Mouse (Mus musculus): Measurements from ENCODE around the gene Afg3l1. TPM values are rescaled to one million over a fixed set of nuclear protein-coding genes. Genes with fewer than 3 reads are reported as not detected.
"Not testable (repeated sequence)": the region's sequence is repeated elsewhere in the genome, so short reads cannot be mapped to it uniquely, and the experiment has no call there.

The Afg3l1 gene
- polyA plus RNA-seq, 1 experiment from 2014 or later, result 53.6 TPM

GRCm38 (mm10) chr8:123441788-123442187 is 35.9 kb upstream of the Afg3l1 start:
- no peak for ATAC-seq (ENCODE audit: low read depth)
- Histone ChIP-seq H3K27me3 (ENCODE audit: control insufficient read depth, insufficient read depth, low read depth, low read length) (no peaks in the 10 kb centered on the region), H3K9ac (ENCODE audit: low read length) (no peak overlapping the region), H3K4me2 (ENCODE audit: low read depth, low read length) (no peak overlapping the region), H3K4me1 (replicated peaks; ENCODE audit: control insufficient read depth, insufficient read depth, low read length) (no peaks in the 10 kb centered on the region), H3K27ac (ENCODE audit: low read length) (no peak overlapping the region), H3K36me3 (ENCODE audit: control insufficient read depth, insufficient read depth, low read length) (no peaks in the 10 kb centered on the region), H3K4me3 (ENCODE audit: low read length) (no peak overlapping the region), H3K9me3 (ENCODE audit: control insufficient read depth, low read length) (no peaks in the 10 kb centered on the region)
- WGBS, result 89% methylated on average over 2 of the region's 2 CpGs

- peak overlapping the region; percentile 72; the same call in 1 of the 2 replicates for H3K4me2 ChIP-seq (ENCODE audit: low read depth, low read length)
- H3K4me3 ChIP-seq (ENCODE audit: low read length), result peak overlapping the region; percentile 75; the same call in 1 of the 2 replicates
- no peaks in the 10 kb centered on the region for H3K27me3 ChIP-seq (ENCODE audit: control insufficient read depth, insufficient read depth, low read depth, low read length)
- WGBS, result 79% methylated on average over 5 of the region's 5 CpGs
- no peaks in the 10 kb centered on the region for H3K4me1 ChIP-seq (replicated peaks; ENCODE audit: control insufficient read depth, insufficient read depth, low read length)
- no peaks in the 10 kb centered on the region for H3K9me3 ChIP-seq (ENCODE audit: control insufficient read depth, low read length)
- no peak overlapping the region for H3K27ac ChIP-seq (ENCODE audit: low read length)
- ATAC-seq (ENCODE audit: low read depth), result no peak
- H3K36me3 ChIP-seq (ENCODE audit: control insufficient read depth, insufficient read depth, low read length), result no peaks in the 10 kb centered on the region
- no peak overlapping the region for H3K9ac ChIP-seq (ENCODE audit: low read length)
Observed at GRCm38 (mm10) chr8:123442351-123442750, 35.4 kb upstream of the Afg3l1 start.

- H3K4me2 ChIP-seq (ENCODE audit: low read depth, low read length), result peak overlapping the region; percentile 72
- peak; percentile 97 for ATAC-seq (ENCODE audit: low read depth)
- peak overlapping the region; percentile 87 for H3K9ac ChIP-seq (ENCODE audit: low read length)
- no peaks in the 10 kb centered on the region for H3K27me3 ChIP-seq (ENCODE audit: control insufficient read depth, insufficient read depth, low read depth, low read length)
- H3K4me1 ChIP-seq (replicated peaks; ENCODE audit: control insufficient read depth, insufficient read depth, low read length), result no peaks in the 10 kb centered on the region
- peak overlapping the region; percentile 75 for H3K4me3 ChIP-seq (ENCODE audit: low read length)
- WGBS, result 1% methylated on average over 41 of the region's 41 CpGs
- H3K9me3 ChIP-seq (ENCODE audit: control insufficient read depth, low read length), result no peaks in the 10 kb centered on the region
- peak overlapping the region; percentile 50; the same call in 1 of the 2 replicates for H3K27ac ChIP-seq (ENCODE audit: low read length)
- H3K36me3 ChIP-seq (ENCODE audit: control insufficient read depth, insufficient read depth, low read length), result no peaks in the 10 kb centered on the region
Observed at GRCm38 (mm10) chr8:123442871-123443575, 34.7 kb upstream of the Afg3l1 start.

- Histone ChIP-seq H3K4me3 (ENCODE audit: low read length) (peak overlapping the region; percentile 75), H3K4me1 (replicated peaks; ENCODE audit: control insufficient read depth, insufficient read depth, low read length) (no peaks in the 10 kb centered on the region), H3K27me3 (ENCODE audit: control insufficient read depth, insufficient read depth, low read depth, low read length) (no peaks in the 10 kb centered on the region), H3K36me3 (ENCODE audit: control insufficient read depth, insufficient read depth, low read length) (no peaks in the 10 kb centered on the region), H3K27ac (ENCODE audit: low read length) (no peak overlapping the region), H3K9me3 (ENCODE audit: control insufficient read depth, low read length) (no peaks in the 10 kb centered on the region), H3K4me2 (ENCODE audit: low read depth, low read length) (peak overlapping the region; percentile 72), H3K9ac (ENCODE audit: low read length) (peak overlapping the region; percentile 87)
- ATAC-seq (ENCODE audit: low read depth), result no peak
- 25% methylated on average over 4 of the region's 4 CpGs for WGBS
Observed at GRCm38 (mm10) chr8:123443576-123443921, 34.2 kb upstream of the Afg3l1 start.

- WGBS, result 81% methylated on average over 6 of the region's 6 CpGs
- no peak for ATAC-seq (ENCODE audit: low read depth)
- Histone ChIP-seq H3K27ac (ENCODE audit: low read length) (no peak overlapping the region), H3K9me3 (ENCODE audit: control insufficient read depth, low read length) (no peaks in the 10 kb centered on the region), H3K4me1 (replicated peaks; ENCODE audit: control insufficient read depth, insufficient read depth, low read length) (no peaks in the 10 kb centered on the region), H3K27me3 (ENCODE audit: control insufficient read depth, insufficient read depth, low read depth, low read length) (no peaks in the 10 kb centered on the region), H3K4me2 (ENCODE audit: low read depth, low read length) (peak overlapping the region; percentile 72; the same call in 1 of the 2 replicates), H3K9ac (ENCODE audit: low read length) (no peak overlapping the region), H3K36me3 (ENCODE audit: control insufficient read depth, insufficient read depth, low read length) (no peaks in the 10 kb centered on the region), H3K4me3 (ENCODE audit: low read length) (no peak overlapping the region)
Observed at GRCm38 (mm10) chr8:123444131-123444530, 33.6 kb upstream of the Afg3l1 start.

- H3K9ac ChIP-seq (ENCODE audit: low read length), result no peak overlapping the region
- 83% methylated on average over 10 of the region's 10 CpGs for WGBS
- H3K27me3 ChIP-seq (ENCODE audit: control insufficient read depth, insufficient read depth, low read depth, low read length), result no peaks in the 10 kb centered on the region
- no peaks in the 10 kb centered on the region for H3K9me3 ChIP-seq (ENCODE audit: control insufficient read depth, low read length)
- no peaks in the 10 kb centered on the region for H3K4me1 ChIP-seq (replicated peaks; ENCODE audit: control insufficient read depth, insufficient read depth, low read length)
- no peak overlapping the region for H3K4me3 ChIP-seq (ENCODE audit: low read length)
- no peaks in the 10 kb centered on the region; the same call in 1 of the 2 replicates for H3K36me3 ChIP-seq (ENCODE audit: control insufficient read depth, insufficient read depth, low read length)
- H3K27ac ChIP-seq (ENCODE audit: low read length), result no peak overlapping the region
- no peak overlapping the region for H3K4me2 ChIP-seq (ENCODE audit: low read depth, low read length)
- no peak for ATAC-seq (ENCODE audit: low read depth)
Observed at GRCm38 (mm10) chr8:123445981-123446380, 31.7 kb upstream of the Afg3l1 start.

- ATAC-seq (ENCODE audit: low read depth), result no peak
- Histone ChIP-seq H3K4me1 (replicated peaks; ENCODE audit: control insufficient read depth, insufficient read depth, low read length) (no peaks in the 10 kb centered on the region), H3K9me3 (ENCODE audit: control insufficient read depth, low read length) (no peaks in the 10 kb centered on the region), H3K4me2 (ENCODE audit: low read depth, low read length) (no peak overlapping the region), H3K4me3 (ENCODE audit: low read length) (no peak overlapping the region), H3K9ac (ENCODE audit: low read length) (no peak overlapping the region), H3K27ac (ENCODE audit: low read length) (no peak overlapping the region), H3K36me3 (ENCODE audit: control insufficient read depth, insufficient read depth, low read length) (no peaks in the 10 kb centered on the region; the same call in 1 of the 2 replicates), H3K27me3 (ENCODE audit: control insufficient read depth, insufficient read depth, low read depth, low read length) (no peaks in the 10 kb centered on the region)
- WGBS, result 61% methylated on average over 6 of the region's 6 CpGs
Observed at GRCm38 (mm10) chr8:123446799-123447198, 30.9 kb upstream of the Afg3l1 start.

- Histone ChIP-seq H3K27me3 (ENCODE audit: control insufficient read depth, insufficient read depth, low read depth, low read length) (no peaks in the 10 kb centered on the region), H3K9me3 (ENCODE audit: control insufficient read depth, low read length) (no peaks in the 10 kb centered on the region), H3K36me3 (ENCODE audit: control insufficient read depth, insufficient read depth, low read length) (peaks cover 7% of the 10 kb centered on the region), H3K9ac (ENCODE audit: low read length) (no peak overlapping the region), H3K4me1 (replicated peaks; ENCODE audit: control insufficient read depth, insufficient read depth, low read length) (no peaks in the 10 kb centered on the region), H3K27ac (ENCODE audit: low read length) (no peak overlapping the region), H3K4me2 (ENCODE audit: low read depth, low read length) (no peak overlapping the region), H3K4me3 (ENCODE audit: low read length) (no peak overlapping the region)
- no peak for ATAC-seq (ENCODE audit: low read depth)
- 85% methylated on average over 5 of the region's 5 CpGs for WGBS
Observed at GRCm38 (mm10) chr8:123450783-123451182, 26.9 kb upstream of the Afg3l1 start.

- 94% methylated on average over 12 of the region's 12 CpGs for WGBS
Observed at GRCm38 (mm10) chr8:123451747-123452146, 26.0 kb upstream of the Afg3l1 start.

More at GRCm38 (mm10) chr8:123451747-123452146, 26.0 kb upstream of the Afg3l1 start:
- H3K9ac ChIP-seq (ENCODE audit: low read length); H3K36me3 ChIP-seq (ENCODE audit: control insufficient read depth, insufficient read depth, low read length); H3K9me3 ChIP-seq (ENCODE audit: control insufficient read depth, low read length); H3K27me3 ChIP-seq (ENCODE audit: control insufficient read depth, insufficient read depth, low read depth, low read length); H3K27ac ChIP-seq (ENCODE audit: low read length); ATAC-seq (ENCODE audit: low read depth); H3K4me2 ChIP-seq (ENCODE audit: low read depth, low read length); H3K4me3 ChIP-seq (ENCODE audit: low read length); H3K4me1 ChIP-seq (replicated peaks; ENCODE audit: control insufficient read depth, insufficient read depth, low read length): not testable (repeated sequence)
